Mouse (Mus musculus): ENCODE measurements around the gene Vti1a.

- TF ChIP-seq CTCF (IDR thresholded peaks at IDR 0.05; ENCODE audit: extremely low read depth, insufficient read depth, low read length) (no peak), POLR2A (IDR thresholded peaks at IDR 0.05; ENCODE audit: extremely low read depth, insufficient read depth, low read length) (no peak)
Observed at GRCm38 (mm10) chr19:55556168-55556999, 240.3 kb downstream of the Vti1a start.

Measured in cortical plate, adult 2 months (tissue).